Mouse (Mus musculus) embryonic facial prominence, embryonic 12.5 days (tissue): Measurements from ENCODE around the gene Cpxm2. TPM values are rescaled to one million over a fixed set of nuclear protein-coding genes. Genes with fewer than 3 reads are reported as not detected.

Experiments
- ATAC-seq: fragments of 200-750 bp; cut with Nextera tagmentation; 2 replicates; pipeline ENCODE4 v1.8.0; 2017; ENCODE audit not compliant: insufficient number of reproducible peaks, insufficient read depth, low FRiP score, low TSS enrichment
- H3K27ac ChIP-seq: fragments of 300-500 bp; sonication (generic); 2 replicates; pipeline ENCODE4 v1.5.1; 2016; ENCODE audit warnings: mild to moderate bottlenecking
- H3K27me3 ChIP-seq: fragments of 300-500 bp; sonication (generic); 2 replicates; pipeline ENCODE4 v1.6.1; 2016; ENCODE audit warnings: mild to moderate bottlenecking, moderate library complexity
- H3K36me3 ChIP-seq: fragments of 300-500 bp; sonication (generic); 2 replicates; pipeline ENCODE4 v1.6.1; 2016; ENCODE audit warnings: mild to moderate bottlenecking
- H3K4me1 ChIP-seq: fragments of 300-500 bp; sonication (generic); 2 replicates; pipeline ENCODE4 v1.6.1; 2016
- H3K4me2 ChIP-seq: fragments of 300-500 bp; sonication (generic); replicated peaks from 2 replicates; pipeline ENCODE4 v1.6.1; 2016; ENCODE audit warnings: mild to moderate bottlenecking, moderate library complexity
- H3K4me3 ChIP-seq: fragments of 300-500 bp; sonication (generic); 2 replicates; pipeline ENCODE4 v1.5.1; 2016; ENCODE audit warnings: mild to moderate bottlenecking
- H3K9ac ChIP-seq: fragments of 300-500 bp; sonication (generic); 2 replicates; pipeline ENCODE4 v1.6.1; 2016; ENCODE audit warnings: mild to moderate bottlenecking, moderate library complexity
- H3K9me3 ChIP-seq: fragments of 300-500 bp; sonication (generic); 2 replicates; pipeline ENCODE4 v1.6.1; 2016; ENCODE audit warnings: mild to moderate bottlenecking, moderate library complexity
- WGBS: fragments of 180-500 bp; shearing (Covaris S2); methylation state at CpG from one replicate; pipeline ENCODE4 v1.1.7; 2016; 5-methylcytosine and 5-hydroxymethylcytosine counted together
- polyA plus RNA-seq: library from polyadenylated mRNA; unstranded; fragments of >200 nt; fragmentation: Nextera tagmentation; extraction: Ambion mirVana; gene quantifications from 2 replicates; pipeline ENCODE4 v1.2.1, GENCODE M21; 2016

Cpxm2 gene
- polyA plus RNA-seq, 1 experiment from 2014 or later = 10.2 TPM

GRCm38 (mm10) chr7:132128687-132129086 lies 25.9 kb downstream of the Cpxm2 start:
- Histone ChIP-seq H3K4me2 (no peak overlapping the region), H3K9ac (no peak overlapping the region), H3K27me3 (no peaks in the 10 kb centered on the region), H3K9me3 (no peaks in the 10 kb centered on the region), H3K36me3 (no peaks in the 10 kb centered on the region), H3K27ac (no peak overlapping the region), H3K4me3 (no peak overlapping the region), H3K4me1 (no peaks in the 10 kb centered on the region)
- ATAC-seq = no peak
- WGBS = 79% methylated on average over 6 of the region's 6 CpGs

- no peak overlapping the region for H3K4me2 ChIP-seq
- no peak overlapping the region for H3K4me3 ChIP-seq
- no peaks in the 10 kb centered on the region for H3K9me3 ChIP-seq
- no peaks in the 10 kb centered on the region for H3K27me3 ChIP-seq
- H3K36me3 ChIP-seq = no peaks in the 10 kb centered on the region
- ATAC-seq = no peak
- 74% methylated on average over 7 of the region's 7 CpGs for WGBS
- H3K27ac ChIP-seq = no peak overlapping the region
- no peaks in the 10 kb centered on the region for H3K4me1 ChIP-seq
- no peak overlapping the region for H3K9ac ChIP-seq
These were observed 29.6 kb downstream of the Cpxm2 start for GRCm38 (mm10) chr7:132124948-132125347.

GRCm38 (mm10) chr7:132123211-132123610 lies 31.3 kb downstream of the Cpxm2 start:
- no peaks in the 10 kb centered on the region for H3K36me3 ChIP-seq
- H3K9me3 ChIP-seq = no peaks in the 10 kb centered on the region
- H3K27me3 ChIP-seq = no peaks in the 10 kb centered on the region
- no peak overlapping the region for H3K9ac ChIP-seq
- WGBS = 90% methylated on average over 7 of the region's 7 CpGs
- no peak overlapping the region for H3K4me2 ChIP-seq
- ATAC-seq = no peak
- no peak overlapping the region for H3K27ac ChIP-seq
- no peak overlapping the region for H3K4me3 ChIP-seq
- H3K4me1 ChIP-seq = no peaks in the 10 kb centered on the region

GRCm38 (mm10) chr7:132119817-132120216 lies 34.7 kb downstream of the Cpxm2 start:
- H3K27ac ChIP-seq = no peak overlapping the region
- no peaks in the 10 kb centered on the region for H3K27me3 ChIP-seq
- no peak overlapping the region for H3K9ac ChIP-seq
- no peaks in the 10 kb centered on the region for H3K9me3 ChIP-seq
- 88% methylated on average over 4 of the region's 4 CpGs for WGBS
- H3K36me3 ChIP-seq = no peaks in the 10 kb centered on the region
- H3K4me3 ChIP-seq = no peak overlapping the region
- ATAC-seq = no peak
- H3K4me1 ChIP-seq = no peaks in the 10 kb centered on the region
- H3K4me2 ChIP-seq = no peak overlapping the region

- no peaks in the 10 kb centered on the region for H3K9me3 ChIP-seq
- no peaks in the 10 kb centered on the region for H3K4me1 ChIP-seq
- no peak overlapping the region for H3K4me2 ChIP-seq
- no peak overlapping the region for H3K4me3 ChIP-seq
- no peaks in the 10 kb centered on the region for H3K36me3 ChIP-seq
- ATAC-seq = no peak
- no peaks in the 10 kb centered on the region for H3K27me3 ChIP-seq
- 75% methylated on average over 5 of the region's 5 CpGs for WGBS
- no peak overlapping the region for H3K27ac ChIP-seq
- no peak overlapping the region for H3K9ac ChIP-seq
These were observed 42.8 kb downstream of the Cpxm2 start for GRCm38 (mm10) chr7:132111770-132112169.

- ATAC-seq = no peak
- Histone ChIP-seq H3K9ac (no peak overlapping the region), H3K4me2 (no peak overlapping the region), H3K36me3 (no peaks in the 10 kb centered on the region), H3K9me3 (no peaks in the 10 kb centered on the region), H3K27ac (no peak overlapping the region), H3K27me3 (no peaks in the 10 kb centered on the region), H3K4me1 (no peaks in the 10 kb centered on the region), H3K4me3 (no peak overlapping the region)
- 40% methylated on average over 3 of the region's 3 CpGs for WGBS
These were observed 44.2 kb downstream of the Cpxm2 start for GRCm38 (mm10) chr7:132110308-132110707.

- Histone ChIP-seq H3K9ac (no peak overlapping the region), H3K9me3 (no peaks in the 10 kb centered on the region), H3K4me2 (no peak overlapping the region), H3K4me3 (no peak overlapping the region), H3K27me3 (no peaks in the 10 kb centered on the region), H3K4me1 (no peaks in the 10 kb centered on the region), H3K36me3 (no peaks in the 10 kb centered on the region), H3K27ac (no peak overlapping the region)
- 86% methylated on average over 4 of the region's 4 CpGs for WGBS
- no peak for ATAC-seq
These were observed 47.6 kb downstream of the Cpxm2 start for GRCm38 (mm10) chr7:132106891-132107290.

- Histone ChIP-seq H3K9me3 (no peaks in the 10 kb centered on the region), H3K27me3 (no peaks in the 10 kb centered on the region), H3K36me3 (no peaks in the 10 kb centered on the region), H3K4me1 (no peaks in the 10 kb centered on the region), H3K27ac (no peak overlapping the region), H3K4me3 (no peak overlapping the region), H3K9ac (no peak overlapping the region), H3K4me2 (no peak overlapping the region)
- 72% methylated on average over 4 of the region's 4 CpGs for WGBS
- no peak for ATAC-seq
These were observed 49.2 kb downstream of the Cpxm2 start for GRCm38 (mm10) chr7:132105326-132105725.

- no peak overlapping the region for H3K4me3 ChIP-seq
- H3K9me3 ChIP-seq = no peaks in the 10 kb centered on the region
- no peaks in the 10 kb centered on the region for H3K27me3 ChIP-seq
- no peak overlapping the region for H3K9ac ChIP-seq
- no peak overlapping the region for H3K27ac ChIP-seq
- H3K4me1 ChIP-seq = no peaks in the 10 kb centered on the region
- no peaks in the 10 kb centered on the region for H3K36me3 ChIP-seq
- no peak for ATAC-seq
- no peak overlapping the region for H3K4me2 ChIP-seq
- 75% methylated on average over 4 of the region's 4 CpGs for WGBS
These were observed 56.1 kb downstream of the Cpxm2 start for GRCm38 (mm10) chr7:132098441-132098840.

- WGBS = 79% methylated on average over 7 of the region's 7 CpGs
- H3K4me1 ChIP-seq = no peaks in the 10 kb centered on the region
- no peak overlapping the region for H3K9ac ChIP-seq
- no peak overlapping the region for H3K27ac ChIP-seq
- H3K9me3 ChIP-seq = no peaks in the 10 kb centered on the region
- no peak overlapping the region for H3K4me3 ChIP-seq
- H3K4me2 ChIP-seq = no peak overlapping the region
- no peaks in the 10 kb centered on the region for H3K27me3 ChIP-seq
- H3K36me3 ChIP-seq = no peaks in the 10 kb centered on the region
- ATAC-seq = no peak
These were observed 59.9 kb downstream of the Cpxm2 start for GRCm38 (mm10) chr7:132094666-132095065.

GRCm38 (mm10) chr7:132091551-132091950 lies 63.0 kb downstream of the Cpxm2 start:
- H3K4me3 ChIP-seq = no peak overlapping the region
- H3K27ac ChIP-seq = no peak overlapping the region
- no peak overlapping the region for H3K9ac ChIP-seq
- no peak overlapping the region for H3K4me2 ChIP-seq
- no peaks in the 10 kb centered on the region for H3K9me3 ChIP-seq
- no peaks in the 10 kb centered on the region for H3K27me3 ChIP-seq
- WGBS = 87% methylated on average over 7 of the region's 7 CpGs
- H3K36me3 ChIP-seq = no peaks in the 10 kb centered on the region
- H3K4me1 ChIP-seq = no peaks in the 10 kb centered on the region
- ATAC-seq = no peak

- Histone ChIP-seq H3K27ac (no peak overlapping the region), H3K4me1 (no peaks in the 10 kb centered on the region), H3K9me3 (no peaks in the 10 kb centered on the region), H3K4me3 (no peak overlapping the region), H3K9ac (no peak overlapping the region), H3K27me3 (no peaks in the 10 kb centered on the region), H3K4me2 (no peak overlapping the region), H3K36me3 (no peaks in the 10 kb centered on the region)
- no peak for ATAC-seq
- WGBS = 70% methylated on average over 6 of the region's 6 CpGs
These were observed 65.9 kb downstream of the Cpxm2 start for GRCm38 (mm10) chr7:132088606-132089005.

- Histone ChIP-seq H3K27ac (no peak overlapping the region), H3K4me3 (no peak overlapping the region), H3K4me1 (no peaks in the 10 kb centered on the region), H3K27me3 (no peaks in the 10 kb centered on the region), H3K9ac (no peak overlapping the region), H3K36me3 (no peaks in the 10 kb centered on the region), H3K4me2 (no peak overlapping the region), H3K9me3 (no peaks in the 10 kb centered on the region)
- WGBS = 76% methylated on average over 4 of the region's 4 CpGs
- ATAC-seq = no peak
These were observed 66.4 kb downstream of the Cpxm2 start for GRCm38 (mm10) chr7:132088181-132088580.
